20 mouse cellular contexts compared by ENCODE assay signal in the genomic region with DNA sequence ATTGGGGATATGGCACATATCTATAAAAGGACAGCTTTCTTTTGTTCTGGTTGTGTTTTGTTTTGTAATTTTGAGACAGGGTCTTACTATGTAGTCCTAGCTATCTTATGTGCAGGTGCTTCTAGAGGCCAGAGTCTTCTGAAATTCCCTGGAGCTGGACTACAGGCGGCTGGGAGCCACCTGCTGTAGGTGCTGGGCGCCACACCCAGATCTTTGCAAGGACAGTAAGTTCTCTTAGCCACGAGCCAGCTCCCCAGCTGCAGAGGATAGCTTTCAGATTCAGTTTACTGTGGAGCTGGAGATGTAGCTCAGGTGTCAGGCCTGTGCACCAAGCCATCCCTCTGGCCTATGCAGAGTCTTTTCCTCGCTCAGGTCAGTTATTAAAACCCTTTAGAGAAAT. TPM values are rescaled to one million over a fixed set of nuclear protein-coding genes. Genes with fewer than 3 reads are reported as not detected.
A peak's percentile ranks its signal among the peaks of the same experiment; 100 is the strongest.
DNase-seq lines count a peak whose midpoint lies in the region; ATAC-seq and TF ChIP-seq lines count a peak whose summit lies in the region.
"Had no signal": no experiment of that assay in that cellular context is flagged by ENCODE, and none has a peak within 500 bp of the region (broad histone marks: within the 10 kb centered on the region; RNA-seq: fewer than 3 reads in every experiment).

No protein-coding gene starts in this region.

- H3K9me3 ChIP-seq in liver, postnatal 0 days (ENCODE audit: low read length): no peaks in the 10 kb centered on the region
- no peaks in the 10 kb centered on the region for H3K9me3 ChIP-seq in liver, embryonic 12.5 days (replicated peaks)
- no peaks in the 10 kb centered on the region for H3K9me3 ChIP-seq in ES-Bruce4 (replicated peaks; ENCODE audit: control insufficient read depth, insufficient read depth, low read length, poor library complexity, severe bottlenecking)
- no peaks in the 10 kb centered on the region for H3K9me3 ChIP-seq in intestine, postnatal 0 days (ENCODE audit: control insufficient read depth)
- H3K9me3 ChIP-seq in forebrain, embryonic 12.5 days: no peaks in the 10 kb centered on the region
- H3K9me3 ChIP-seq: embryonic facial prominence, embryonic 12.5 days; heart, embryonic 12.5 days; hindbrain, embryonic 12.5 days had no signal

- TF ChIP-seq EP300 in liver, postnatal 0 days (IDR thresholded peaks at IDR 0.05; ENCODE audit: low read depth): no peak
- no peak for TF ChIP-seq EP300 in ES-Bruce4 (IDR thresholded peaks at IDR 0.05; ENCODE audit: insufficient read depth, low read depth, low read length)

- WGBS in liver, postnatal 0 days (ENCODE audit: insufficient replicate concordance): 79% methylated on average over 4 of the region's 4 CpGs
- WGBS in liver, embryonic 12.5 days (ENCODE audit: insufficient replicate concordance): 66% methylated on average over 4 of the region's 4 CpGs
- WGBS in intestine, postnatal 0 days: 49% methylated on average over 4 of the region's 4 CpGs
- 89% methylated on average over 4 of the region's 4 CpGs for WGBS in forebrain, embryonic 12.5 days

- peaks cover 10% of the 10 kb centered on the region; the same call in 1 of the 2 replicates for H3K36me3 ChIP-seq in liver, postnatal 0 days (replicated peaks; ENCODE audit: insufficient read depth, low read length)
- H3K36me3 ChIP-seq in liver, embryonic 12.5 days: peaks cover 23% of the 10 kb centered on the region
- no peaks in the 10 kb centered on the region for H3K36me3 ChIP-seq in ES-Bruce4 (ENCODE audit: control insufficient read depth, insufficient read depth, low read length, poor library complexity, severe bottlenecking)
- peaks cover 9% of the 10 kb centered on the region for H3K36me3 ChIP-seq in intestine, postnatal 0 days (ENCODE audit: control insufficient read depth, insufficient read depth)
- peaks cover 27% of the 10 kb centered on the region for H3K36me3 ChIP-seq in forebrain, embryonic 12.5 days (replicated peaks)

- no peak overlapping the region for H3K27ac ChIP-seq in liver, postnatal 0 days (ENCODE audit: low read depth)
- no peak overlapping the region for H3K27ac ChIP-seq in liver, embryonic 12.5 days
- no peak overlapping the region for H3K27ac ChIP-seq in ES-Bruce4 (ENCODE audit: insufficient read depth, low read length)
- H3K27ac ChIP-seq in intestine, postnatal 0 days (ENCODE audit: low read depth, low read length): no peak overlapping the region
- H3K27ac ChIP-seq in forebrain, embryonic 12.5 days: no peak overlapping the region
- H3K27ac ChIP-seq: embryonic facial prominence, embryonic 12.5 days; gastrocnemius, adult 2 months; hindbrain, embryonic 12.5 days had no signal

- no peak for TF ChIP-seq POLR2A in ES-Bruce4 (IDR thresholded peaks at IDR 0.05; ENCODE audit: insufficient read depth, low read length)

- ATAC-seq in liver, postnatal 0 days: no peak
- no peak for ATAC-seq in liver, embryonic 12.5 days
- ATAC-seq in intestine, postnatal 0 days: peak; percentile 44; the same call in 1 of the 2 replicates
- ATAC-seq in forebrain, embryonic 12.5 days (ENCODE audit: low FRiP score): no peak

- no peak overlapping the region for H3K4me3 ChIP-seq in liver, postnatal 0 days (ENCODE audit: low read depth, low read length)
- no peak overlapping the region for H3K4me3 ChIP-seq in liver, embryonic 12.5 days
- H3K4me3 ChIP-seq in ES-Bruce4 (ENCODE audit: low read depth, low read length): no peak overlapping the region
- no peak overlapping the region for H3K4me3 ChIP-seq in intestine, postnatal 0 days (ENCODE audit: low read depth, low read length)
- no peak overlapping the region for H3K4me3 ChIP-seq in forebrain, embryonic 12.5 days (replicated peaks)
- H3K4me3 ChIP-seq: embryonic facial prominence, embryonic 12.5 days; gastrocnemius, adult 2 months; heart, embryonic 12.5 days; hindbrain, embryonic 12.5 days had no signal

- DNase-seq in liver, postnatal 0 days: no peak
- peak; percentile 34 for DNase-seq in ZHBTc4 (ENCODE audit: low read depth, low spot score)
- no peak for DNase-seq in thymus, postnatal 4 days
- no peak for DNase-seq in left cerebral cortex, postnatal 36 days (ENCODE audit: low spot score in 2 of 2)

- H3K27me3 ChIP-seq in liver, postnatal 0 days (ENCODE audit: insufficient read depth, low read length): no peaks in the 10 kb centered on the region
- H3K27me3 ChIP-seq in liver, embryonic 12.5 days (replicated peaks): no peaks in the 10 kb centered on the region
- H3K27me3 ChIP-seq in ES-Bruce4 (ENCODE audit: control insufficient read depth, insufficient read depth, low read length, poor library complexity, severe bottlenecking): no peaks in the 10 kb centered on the region
- H3K27me3 ChIP-seq in intestine, postnatal 0 days (replicated peaks; ENCODE audit: control insufficient read depth, insufficient read depth, low read length): no peaks in the 10 kb centered on the region
- H3K27me3 ChIP-seq in forebrain, embryonic 12.5 days: no peaks in the 10 kb centered on the region
- H3K27me3 ChIP-seq: embryonic facial prominence, embryonic 12.5 days; heart, embryonic 12.5 days; hindbrain, embryonic 12.5 days had no signal

- intact Hi-C loops in left cerebral cortex, postnatal 36 days (cut with DNase I): loop anchor here (1.0 to 5.0 kb wide), 2 partner anchors 35 to 162 kb away; no protein-coding TSS in a partner anchor

- 0 out of 2 replicates have a peak, but pooled peaks have one; percentile 5 for TF ChIP-seq CTCF in liver, postnatal 0 days (IDR thresholded peaks at IDR 0.05; ENCODE audit: low read depth)
- peak; percentile 34 for TF ChIP-seq CTCF in ES-Bruce4 (IDR thresholded peaks at IDR 0.05; ENCODE audit: low read depth, low read length)
- TF ChIP-seq CTCF in intestine, postnatal 0 days (IDR thresholded peaks at IDR 0.05; ENCODE audit: low read depth): peak; percentile 55

- no peak overlapping the region for H3K4me2 ChIP-seq in liver, postnatal 0 days (ENCODE audit: low read depth, low read length)
- H3K4me2 ChIP-seq in liver, embryonic 12.5 days: no peak overlapping the region
- no peak overlapping the region for H3K4me2 ChIP-seq in intestine, postnatal 0 days (replicated peaks; ENCODE audit: low read depth)
- H3K4me2 ChIP-seq in forebrain, embryonic 12.5 days: no peak overlapping the region
- H3K4me2 ChIP-seq: embryonic facial prominence, embryonic 12.5 days; heart, embryonic 12.5 days; hindbrain, embryonic 12.5 days had no signal

- no peak overlapping the region for H3K9ac ChIP-seq in liver, postnatal 0 days (replicated peaks)
- no peak overlapping the region for H3K9ac ChIP-seq in liver, embryonic 12.5 days
- no peak overlapping the region for H3K9ac ChIP-seq in ES-Bruce4 (ENCODE audit: low read depth, poor library complexity, severe bottlenecking)
- H3K9ac ChIP-seq in intestine, postnatal 0 days (ENCODE audit: low read depth, low read length): no peak overlapping the region
- no peak overlapping the region for H3K9ac ChIP-seq in forebrain, embryonic 12.5 days
- H3K9ac ChIP-seq: embryonic facial prominence, embryonic 12.5 days; heart, embryonic 12.5 days; hindbrain, embryonic 12.5 days had no signal

- no peaks in the 10 kb centered on the region for H3K4me1 ChIP-seq in liver, postnatal 0 days (ENCODE audit: insufficient read depth)
- H3K4me1 ChIP-seq in liver, embryonic 12.5 days: peaks cover 15% of the 10 kb centered on the region
- H3K4me1 ChIP-seq in ES-Bruce4 (ENCODE audit: control insufficient read depth, insufficient read depth, low read length): peaks cover 2% of the 10 kb centered on the region
- no peaks in the 10 kb centered on the region for H3K4me1 ChIP-seq in intestine, postnatal 0 days (replicated peaks; ENCODE audit: control insufficient read depth, insufficient read depth, low read length)
- peaks cover 6% of the 10 kb centered on the region for H3K4me1 ChIP-seq in forebrain, embryonic 12.5 days

RNA-seq across cellular contexts. Expression of a gene that starts 6.9 kb away (rescaled TPM):
- polyA plus RNA-seq in liver, postnatal 0 days (2015; fragmentation: Nextera tagmentation; extraction: Ambion mirVana): 1.8 and 2.1 TPM in 2 replicates
- 3.6 and 3.8 TPM in 2 replicates for polyA plus RNA-seq in liver, embryonic 12.5 days (2016; fragmentation: Nextera tagmentation; extraction: Ambion mirVana)
- 12.3 and 14.8 TPM in 2 replicates for polyA plus RNA-seq in ES-Bruce4 (2011; ENCODE audit: insufficient read depth, insufficient read length, low read depth, missing spikeins)
- 3.4 and 3.6 TPM in 2 replicates for polyA plus RNA-seq in intestine, postnatal 0 days (2015; fragmentation: Nextera tagmentation; extraction: Ambion mirVana)
- 7.8 and 9.9 TPM in 2 replicates for polyA plus RNA-seq in forebrain, embryonic 12.5 days (2016; fragmentation: Nextera tagmentation; extraction: Ambion mirVana)
- 1 to 10 TPM; 6.9 to 8.6 TPM for total RNA-seq in left cerebral cortex, postnatal 36 days (2021)

RNA-seq across cellular contexts. Expression of a gene that starts 22.7 kb away (rescaled TPM):
- polyA plus RNA-seq in liver, postnatal 0 days (2015; fragmentation: Nextera tagmentation; extraction: Ambion mirVana): 125 and 144 TPM in 2 replicates
- polyA plus RNA-seq in liver, embryonic 12.5 days (2016; fragmentation: Nextera tagmentation; extraction: Ambion mirVana): 328 and 333 TPM in 2 replicates
- 0.37 and 0.52 TPM in 2 replicates for polyA plus RNA-seq in ES-Bruce4 (2011; ENCODE audit: insufficient read depth, insufficient read length, low read depth, missing spikeins)
- polyA plus RNA-seq in intestine, postnatal 0 days (2015; fragmentation: Nextera tagmentation; extraction: Ambion mirVana): 0.05 and 0.18 TPM in 2 replicates
- polyA plus RNA-seq in forebrain, embryonic 12.5 days (2016; fragmentation: Nextera tagmentation; extraction: Ambion mirVana): 3.6 and 5.1 TPM in 2 replicates
- under 1 TPM; 0.44 to 0.75 TPM for total RNA-seq in left cerebral cortex, postnatal 36 days (2021)
- total RNA-seq: gastrocnemius, adult 2 months; gastrocnemius, postnatal 25 days had no signal
- polyA plus RNA-seq: CD4-positive, CD25-positive, alpha-beta regulatory T cell, adult 4 months had no signal

RNA-seq across cellular contexts. Expression of a gene that starts 28.0 kb away (rescaled TPM):
- 54.8 and 61.3 TPM in 2 replicates for polyA plus RNA-seq in liver, postnatal 0 days (2015; fragmentation: Nextera tagmentation; extraction: Ambion mirVana)
- polyA plus RNA-seq in liver, embryonic 12.5 days (2016; fragmentation: Nextera tagmentation; extraction: Ambion mirVana): 114 and 121 TPM in 2 replicates
- 34.2 and 39.1 TPM in 2 replicates for polyA plus RNA-seq in ES-Bruce4 (2011; ENCODE audit: insufficient read depth, insufficient read length, low read depth, missing spikeins)
- polyA plus RNA-seq in intestine, postnatal 0 days (2015; fragmentation: Nextera tagmentation; extraction: Ambion mirVana): 88.1 and 91.6 TPM in 2 replicates
- 156 and 162 TPM in 2 replicates for polyA plus RNA-seq in forebrain, embryonic 12.5 days (2016; fragmentation: Nextera tagmentation; extraction: Ambion mirVana)
- 10 to 100 TPM; 18.5 to 20.5 TPM for total RNA-seq in left cerebral cortex, postnatal 36 days (2021)

RNA-seq across cellular contexts. Expression of a gene that starts 50.9 kb away (rescaled TPM):
- not detected in 2 replicates for polyA plus RNA-seq in liver, postnatal 0 days (2015; fragmentation: Nextera tagmentation; extraction: Ambion mirVana)
- polyA plus RNA-seq in liver, embryonic 12.5 days (2016; fragmentation: Nextera tagmentation; extraction: Ambion mirVana): not detected in 2 replicates
- 0.73 TPM in 1 of 2 replicates, not detected in the other for polyA plus RNA-seq in ES-Bruce4 (2011; ENCODE audit: insufficient read depth, insufficient read length, low read depth, missing spikeins)
- polyA plus RNA-seq in intestine, postnatal 0 days (2015; fragmentation: Nextera tagmentation; extraction: Ambion mirVana): 0.10 and 0.12 TPM in 2 replicates
- polyA plus RNA-seq in forebrain, embryonic 12.5 days (2016; fragmentation: Nextera tagmentation; extraction: Ambion mirVana): not detected in 2 replicates
- under 1 TPM; 0.57 to 0.91 TPM for total RNA-seq in left cerebral cortex, postnatal 36 days (2021)
- total RNA-seq: adrenal gland, postnatal 4 days; ES-E14; gastrocnemius, adult 2 months; granulocyte monocyte progenitor cell, adult 5-6 weeks; heart, adult 8-10 months; heart, postnatal 4 days had no signal
- polyA plus RNA-seq: CD4-positive, CD25-positive, alpha-beta regulatory T cell, adult 4 months; embryonic facial prominence, embryonic 12.5 days; forebrain, embryonic 11.5 days; heart, embryonic 12.5 days had no signal

RNA-seq across cellular contexts. Expression of a gene that starts 58.6 kb away (rescaled TPM):
- 25.4 and 29.6 TPM in 2 replicates for polyA plus RNA-seq in liver, postnatal 0 days (2015; fragmentation: Nextera tagmentation; extraction: Ambion mirVana)
- polyA plus RNA-seq in liver, embryonic 12.5 days (2016; fragmentation: Nextera tagmentation; extraction: Ambion mirVana): 309 TPM in 2 replicates
- polyA plus RNA-seq in ES-Bruce4 (2011; ENCODE audit: insufficient read depth, insufficient read length, low read depth, missing spikeins): 682 and 697 TPM in 2 replicates
- polyA plus RNA-seq in intestine, postnatal 0 days (2015; fragmentation: Nextera tagmentation; extraction: Ambion mirVana): 18.1 and 19.0 TPM in 2 replicates
- 110 and 113 TPM in 2 replicates for polyA plus RNA-seq in forebrain, embryonic 12.5 days (2016; fragmentation: Nextera tagmentation; extraction: Ambion mirVana)
- 100 to 1,000 TPM; 107 to 126 TPM for total RNA-seq in left cerebral cortex, postnatal 36 days (2021)

Comparison
In these comparisons a context has a peak if more than half of its experiments do, and no peak if none do; other contexts are left out.
1. CTCF ChIP-seq: peak in every context shown above with its lines; median percentile 55 in intestine, postnatal 0 days; 34 in ES-Bruce4; 5 in liver, postnatal 0 days.
2. RNA of a gene that starts 22.7 kb away (polyA plus RNA-seq): 328 to 333 TPM in liver, embryonic 12.5 days and 125 to 144 TPM in liver, postnatal 0 days; 3.6 to 5.1 TPM in forebrain, embryonic 12.5 days, 0.37 to 0.52 TPM in ES-Bruce4 and 0.05 to 0.18 TPM in intestine, postnatal 0 days; every median in the first group is over 10 times any median in the second.